Mouse (Mus musculus) brain, embryonic 18.5 days (tissue): ENCODE results near the gene Irf2.

Experiments used
- DNase-seq: peaks from one replicate; pipeline ENCODE4 v3.0.0-alpha.2; 2012; ENCODE audit warnings: low read depth, low spot score

Irf2 gene

DNA sequence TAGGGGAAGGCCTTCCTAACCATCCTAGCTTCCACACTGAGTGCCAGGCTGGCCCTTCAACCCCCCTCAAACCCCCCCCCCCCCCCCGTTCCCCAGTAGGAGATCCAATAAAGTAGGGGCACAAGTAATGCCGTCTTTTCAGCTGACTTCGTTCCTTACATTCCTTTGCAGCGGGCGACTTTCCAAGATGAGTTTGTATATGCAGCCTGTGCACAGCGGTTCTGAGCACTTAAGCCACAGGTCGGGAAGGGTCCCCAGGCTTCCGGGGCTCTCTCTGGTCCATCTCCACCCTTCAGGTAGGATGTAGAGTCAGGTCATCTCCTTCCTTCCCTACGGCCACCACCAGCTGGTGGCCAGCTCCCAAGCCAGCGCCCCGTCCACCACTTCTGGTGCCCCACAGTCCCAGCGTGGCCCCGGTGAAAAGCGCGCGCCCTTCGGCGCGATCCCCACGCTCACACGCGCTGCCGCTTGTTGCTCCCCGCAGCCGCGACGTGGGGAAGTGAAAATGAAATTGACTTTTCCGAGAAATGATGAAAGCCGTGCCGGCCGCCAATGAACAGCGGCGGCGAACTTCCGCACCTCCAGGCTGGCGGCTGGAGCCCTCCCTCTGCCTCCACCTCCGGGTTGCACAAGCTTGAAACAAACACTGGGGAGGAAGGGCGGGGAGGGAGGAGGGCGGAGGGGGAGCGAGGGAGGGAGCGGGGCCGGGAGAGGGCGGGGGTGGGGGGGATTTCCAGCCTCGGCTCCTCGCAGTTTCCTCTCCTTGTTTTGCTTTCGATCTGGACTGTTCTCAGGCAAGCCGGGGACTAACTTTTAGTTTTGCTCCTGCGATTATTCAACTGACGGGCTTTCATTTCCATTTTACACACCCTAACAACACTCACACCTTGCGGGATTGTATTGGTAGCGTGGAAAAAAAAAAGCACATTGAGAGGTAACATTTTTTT is at the start of gene Irf2:
Gene Irf2 (plus strand): TSS at position 730 of the 947 bp plus-strand sequence.
- DNase-seq, result peak; percentile 34

DNA sequence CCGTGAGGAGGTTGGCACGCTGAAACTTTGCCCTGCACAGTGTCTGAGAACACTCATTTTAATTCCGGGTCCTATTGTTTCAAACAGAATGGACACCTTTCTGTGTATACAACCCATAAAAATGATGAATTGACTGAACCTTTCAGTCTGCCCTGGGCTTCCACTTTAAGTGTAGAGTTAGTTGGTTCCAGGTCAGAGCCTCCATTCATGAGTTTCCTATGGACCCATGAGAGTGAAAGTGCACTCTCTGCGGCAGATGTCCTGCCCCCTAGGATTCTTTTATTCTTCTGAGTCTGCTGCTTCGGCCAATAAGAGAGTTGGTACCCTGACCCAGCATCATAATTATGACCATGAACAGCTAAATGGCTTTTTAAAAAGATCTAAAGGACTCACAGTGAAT is 49.4 kb upstream of the Irf2 start:
- DNase-seq, result no peak

DNA sequence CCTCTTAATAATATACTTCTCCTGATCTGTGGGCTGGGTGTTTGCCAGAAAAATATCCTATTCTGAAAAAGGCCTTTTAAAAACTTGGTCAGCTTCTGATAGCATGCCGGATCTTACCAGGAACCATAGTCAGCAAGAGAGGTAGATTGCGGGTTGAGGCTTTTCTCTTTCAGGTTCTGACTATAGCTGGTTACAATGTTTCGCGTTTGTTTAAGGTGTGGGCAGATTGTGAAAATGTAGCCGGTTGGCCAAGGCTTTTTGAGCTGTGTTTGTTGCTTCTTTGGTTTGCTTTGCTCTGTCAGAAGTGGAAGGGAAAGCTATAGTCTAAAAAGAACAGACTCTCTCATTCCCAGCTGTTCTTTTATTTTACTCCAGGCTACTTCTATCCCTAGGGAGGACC is 49.0 kb upstream of the Irf2 start:
- no peak for DNase-seq

DNA sequence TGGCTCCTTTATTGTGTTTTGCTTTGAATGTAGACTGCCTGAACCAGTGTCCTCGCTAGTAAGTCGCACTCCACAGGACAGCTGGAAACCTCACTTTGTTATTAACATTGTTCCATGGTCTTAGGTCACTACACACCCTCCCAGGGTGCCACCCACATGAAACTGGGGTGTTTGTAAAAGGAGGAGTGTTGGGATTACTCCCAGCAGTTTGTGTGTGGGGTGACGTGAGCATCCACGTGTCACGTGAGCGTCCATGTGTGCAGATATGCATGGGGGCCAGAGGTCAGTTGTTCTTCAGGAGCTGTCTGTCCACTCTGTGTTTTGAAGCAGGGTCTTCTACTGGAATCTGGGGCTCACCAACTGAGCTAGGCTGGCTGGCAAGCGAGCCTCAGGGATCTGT is 48.2 kb upstream of the Irf2 start:
- DNase-seq, result no peak

DNA sequence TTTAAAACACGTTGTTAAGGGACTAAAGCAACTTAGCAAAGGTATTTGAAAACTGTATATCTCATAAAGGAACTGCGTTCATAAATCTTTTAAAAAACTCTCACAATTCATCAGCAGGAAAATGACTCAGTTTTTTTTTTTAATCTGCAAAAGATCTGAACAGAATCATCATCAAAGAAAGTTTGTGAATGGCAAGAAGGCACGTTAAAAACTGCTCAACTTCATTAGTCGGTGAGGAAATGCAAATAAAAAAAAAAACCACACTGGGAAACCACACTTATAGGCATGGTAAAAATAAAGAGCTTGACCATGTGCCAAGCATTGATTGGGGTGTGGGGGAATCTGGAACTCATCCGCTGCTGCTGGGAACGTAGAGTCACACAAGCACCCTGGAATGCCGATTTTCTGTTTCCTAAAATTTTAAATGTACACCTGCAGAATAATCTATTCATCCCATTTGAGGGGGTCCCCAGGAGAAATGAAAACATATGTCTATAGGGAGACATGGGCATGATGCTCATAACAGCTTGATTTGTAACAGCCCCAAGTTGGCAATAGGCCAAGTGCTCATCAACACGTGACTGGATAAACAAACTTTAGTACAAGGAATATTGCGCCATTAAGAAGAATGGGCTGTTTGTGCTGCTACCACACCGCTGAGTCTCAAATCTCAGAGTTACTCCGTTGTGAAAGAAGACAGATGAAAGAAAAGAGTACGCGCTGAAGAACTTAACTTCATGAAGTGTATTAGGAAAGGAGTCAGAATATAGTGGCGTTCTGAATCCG is 43.1 kb upstream of the Irf2 start:
- no peak for DNase-seq

DNA sequence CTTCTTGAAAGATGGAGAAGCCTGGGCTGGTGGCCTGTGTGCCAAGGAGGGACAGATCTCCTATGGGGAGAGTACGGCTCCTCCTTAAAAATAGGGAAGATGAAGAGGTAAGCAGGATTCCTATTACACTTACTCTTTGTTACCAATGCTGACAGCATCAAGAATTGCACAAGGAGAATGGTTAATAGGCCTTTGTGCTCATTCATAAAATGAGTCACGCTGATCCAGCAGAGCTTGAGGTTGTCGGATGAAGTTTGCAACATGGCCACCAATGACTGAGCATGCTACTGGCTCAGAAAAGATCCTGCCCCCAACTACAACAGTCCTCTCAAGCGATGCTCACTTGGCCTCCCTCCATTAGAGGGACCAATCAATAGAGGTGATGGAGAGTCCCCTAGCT is 42.0 kb upstream of the Irf2 start:
- DNase-seq, result no peak

DNA sequence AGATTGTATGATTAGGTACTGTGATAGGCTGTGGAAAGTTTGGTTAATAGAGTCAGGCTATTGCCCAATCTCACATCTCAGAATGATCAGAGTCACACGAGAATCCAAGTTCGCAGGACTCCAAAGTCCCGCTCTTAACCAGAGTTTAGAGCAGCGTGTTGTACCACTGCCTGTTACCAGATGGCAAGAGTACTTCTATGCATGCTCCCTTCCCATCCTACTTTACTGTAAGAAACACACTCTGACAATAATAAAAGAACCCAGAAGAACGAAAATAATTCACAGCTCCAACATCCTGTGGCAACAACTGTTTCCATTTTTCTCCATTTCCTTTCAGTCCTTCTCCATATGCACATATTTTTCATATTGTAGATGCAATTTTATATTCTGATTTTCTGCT is 41.4 kb upstream of the Irf2 start:
- no peak for DNase-seq

DNA sequence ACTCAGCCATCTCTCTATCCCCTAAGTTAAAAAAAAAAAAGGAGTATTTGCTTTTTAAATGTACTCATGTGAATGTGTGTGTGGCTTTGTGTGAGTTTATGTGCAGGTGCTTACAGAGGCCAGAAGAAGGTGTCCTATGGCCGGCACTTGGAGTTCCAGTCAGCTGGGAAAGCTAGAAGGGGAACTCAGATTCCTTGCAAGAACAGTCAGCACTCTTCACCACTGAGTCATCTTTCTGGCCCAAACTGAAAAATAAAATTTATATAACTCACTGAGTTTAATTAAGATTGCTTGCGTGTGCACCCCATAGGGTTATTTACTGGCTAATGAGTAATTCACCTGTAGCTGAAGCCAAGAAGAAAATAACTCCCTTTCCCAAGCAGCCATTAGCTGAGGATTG is 34.4 kb upstream of the Irf2 start:
- no peak for DNase-seq

DNA sequence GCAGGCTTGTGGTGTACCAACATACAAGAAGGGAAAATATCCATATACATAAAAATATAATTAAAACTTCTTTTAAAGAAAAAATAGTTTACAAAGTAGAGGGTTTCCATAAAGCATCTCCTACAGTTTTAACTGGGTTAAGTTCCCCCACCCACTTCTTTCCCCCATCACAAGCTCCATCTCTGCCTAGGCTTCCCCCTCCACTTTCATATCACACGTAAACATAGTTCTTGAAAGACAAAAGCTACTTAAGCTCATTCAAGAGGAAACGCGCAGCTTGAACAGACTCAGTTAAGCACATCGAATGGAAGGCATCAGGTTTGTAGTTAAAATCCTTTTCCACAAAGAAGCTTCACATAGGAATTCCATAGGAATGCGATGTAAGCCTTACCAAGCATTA is 32.8 kb upstream of the Irf2 start:
- no peak for DNase-seq

DNA sequence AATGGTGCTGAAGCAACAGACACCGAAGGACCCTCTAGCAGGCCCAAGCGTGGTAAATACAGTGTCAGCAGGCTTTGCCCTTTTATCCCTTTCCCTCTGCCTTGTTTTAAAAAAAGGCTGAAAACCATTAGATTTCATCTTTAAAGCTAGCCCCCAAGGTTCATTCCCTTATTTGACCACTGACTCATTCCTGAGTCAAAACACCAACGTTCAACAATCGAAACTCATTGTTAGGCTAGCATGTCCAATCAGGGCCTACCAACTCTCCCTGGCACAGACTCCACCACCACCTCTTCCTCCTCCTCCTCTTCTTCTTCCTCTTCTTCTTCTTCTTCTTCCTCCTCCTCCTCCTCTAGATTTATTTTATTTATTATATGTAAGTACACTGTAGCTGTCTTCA is 30.2 kb upstream of the Irf2 start:
- no peak for DNase-seq

DNA sequence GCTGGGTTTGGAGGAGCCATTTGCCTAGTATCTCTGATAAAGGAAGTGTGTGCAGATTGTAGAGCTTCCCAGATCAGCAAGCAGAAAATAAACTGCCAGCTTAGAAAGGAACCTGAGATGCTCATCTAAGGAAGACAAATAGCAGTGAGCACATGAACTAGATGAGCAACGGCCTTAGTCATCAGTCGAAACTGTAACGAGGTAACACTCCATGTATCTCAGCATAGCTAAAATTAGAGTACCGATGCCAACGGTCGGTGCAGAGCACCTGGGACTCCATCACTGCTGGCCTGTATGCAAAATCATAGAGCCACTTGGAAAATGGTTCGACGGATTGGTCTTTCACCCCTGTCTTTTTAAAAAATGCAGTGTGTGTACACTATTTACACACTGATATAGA is 29.2 kb upstream of the Irf2 start:
- DNase-seq, result no peak

DNA sequence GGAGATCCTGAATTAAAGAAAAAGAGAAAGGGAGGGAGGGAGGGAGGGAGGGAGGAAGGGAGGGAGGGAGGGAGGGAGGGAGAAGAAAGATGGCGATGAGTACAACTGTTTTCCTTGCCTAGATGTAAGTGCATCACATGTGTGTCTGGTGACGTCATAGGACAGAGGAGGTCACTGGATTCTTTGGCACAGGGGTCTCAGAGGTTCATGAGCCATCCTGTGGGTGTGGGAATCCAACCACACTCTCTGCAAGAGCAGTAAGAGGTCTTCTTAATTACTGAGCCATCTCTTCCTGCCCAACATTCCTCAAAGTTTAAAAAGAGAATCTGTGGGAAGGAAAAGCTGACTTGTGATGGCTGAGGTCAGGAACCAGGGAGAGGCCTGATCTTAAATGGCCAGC is 28.0 kb upstream of the Irf2 start:
- no peak for DNase-seq

DNA sequence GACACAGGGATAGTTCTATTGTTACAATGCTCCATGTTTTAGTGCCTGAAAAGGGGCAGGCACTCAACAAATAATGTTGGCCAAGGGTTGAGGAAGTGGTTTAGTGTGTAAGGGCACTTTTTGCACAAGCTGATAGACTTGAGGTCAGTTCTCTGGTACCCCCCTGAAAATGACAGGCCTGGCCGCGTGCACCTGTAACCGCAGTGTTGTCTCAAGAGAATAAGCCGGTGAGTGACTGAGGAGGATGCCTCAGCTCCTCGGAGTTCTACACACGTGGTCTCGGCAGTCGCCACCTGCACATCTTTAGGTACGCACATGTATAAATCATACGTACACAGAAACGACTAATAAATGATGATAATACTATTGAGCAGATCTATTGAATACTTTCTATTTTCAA is 26.4 kb upstream of the Irf2 start:
- no peak for DNase-seq

DNA sequence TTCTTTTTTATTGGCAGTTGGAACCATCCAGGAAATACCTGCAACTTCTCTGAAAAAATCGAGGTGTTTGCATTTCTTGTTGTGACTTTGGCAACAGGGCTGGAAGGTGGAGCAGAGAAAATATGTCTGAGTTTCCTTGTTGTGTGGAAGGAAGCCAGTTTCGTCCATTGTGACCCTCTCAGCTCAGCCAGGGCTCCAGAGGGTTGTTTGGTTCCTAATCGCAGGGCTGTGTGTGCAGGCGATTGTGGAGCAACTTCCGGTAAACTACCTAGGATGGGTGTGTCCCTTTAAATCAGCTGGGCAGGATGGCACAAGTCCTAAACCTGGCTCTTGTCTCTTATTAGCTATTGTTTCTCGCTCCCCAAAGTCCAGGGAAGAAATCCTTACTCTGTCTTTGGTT is 25.7 kb upstream of the Irf2 start:
- no peak for DNase-seq

DNA sequence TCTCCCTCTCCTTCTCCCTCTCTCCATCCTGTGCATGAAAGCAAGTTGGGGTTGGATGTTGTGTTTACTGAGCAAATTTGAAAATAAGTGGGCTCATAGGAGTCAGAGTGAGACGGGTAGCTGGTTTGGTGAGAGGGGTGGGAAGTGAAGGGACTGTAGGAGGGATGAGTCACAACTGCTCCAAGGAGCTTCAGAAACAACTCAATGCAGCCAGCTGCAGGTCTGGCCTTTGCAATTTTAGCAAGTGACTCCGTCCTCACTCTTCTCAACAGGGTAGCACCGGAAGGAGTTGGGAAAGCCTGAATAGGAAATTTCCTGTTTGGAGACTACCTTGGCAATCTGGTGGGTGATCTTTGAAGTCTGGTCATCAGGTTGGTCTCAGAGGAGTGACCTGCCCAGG is 25.1 kb upstream of the Irf2 start:
- no peak for DNase-seq

DNA sequence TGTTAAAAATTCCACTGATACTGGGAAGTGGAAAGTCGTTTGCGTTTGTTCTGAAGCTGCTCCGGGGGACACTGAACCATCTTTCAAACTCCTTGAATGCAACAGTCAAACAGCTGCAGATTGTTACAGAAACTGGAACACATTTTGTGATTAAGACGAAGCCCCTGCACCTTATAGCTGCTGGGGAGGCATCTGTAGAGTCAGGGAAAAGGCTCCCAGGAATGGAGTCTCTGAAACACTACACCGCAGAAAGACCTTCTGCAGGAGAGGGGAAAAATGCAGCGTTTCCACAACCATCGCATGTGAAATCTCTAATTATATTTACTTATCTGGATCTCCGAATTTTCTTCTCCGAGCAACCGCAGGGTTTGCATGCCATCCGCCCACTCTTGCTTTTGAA is 23.1 kb upstream of the Irf2 start:
- no peak for DNase-seq

DNA sequence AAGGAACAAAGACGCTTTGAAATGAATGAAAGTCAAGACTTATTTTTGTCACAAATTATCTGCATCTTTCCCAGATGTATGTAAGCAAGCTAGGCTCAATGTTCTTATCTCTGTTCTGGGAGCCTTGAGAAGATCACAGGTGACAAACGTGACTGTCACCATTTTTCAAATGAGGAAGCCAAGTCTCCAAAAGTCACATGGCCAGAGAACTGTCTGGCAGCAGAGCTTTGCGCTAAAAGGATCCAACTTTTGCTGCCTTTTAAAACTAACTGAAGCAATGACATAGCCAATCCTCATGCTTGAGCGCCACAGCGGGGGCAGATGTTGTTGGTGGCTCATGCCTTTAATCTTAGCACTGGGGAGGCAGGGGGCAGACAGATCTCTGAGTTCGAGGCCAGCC is 22.4 kb upstream of the Irf2 start:
- DNase-seq, result no peak

DNA sequence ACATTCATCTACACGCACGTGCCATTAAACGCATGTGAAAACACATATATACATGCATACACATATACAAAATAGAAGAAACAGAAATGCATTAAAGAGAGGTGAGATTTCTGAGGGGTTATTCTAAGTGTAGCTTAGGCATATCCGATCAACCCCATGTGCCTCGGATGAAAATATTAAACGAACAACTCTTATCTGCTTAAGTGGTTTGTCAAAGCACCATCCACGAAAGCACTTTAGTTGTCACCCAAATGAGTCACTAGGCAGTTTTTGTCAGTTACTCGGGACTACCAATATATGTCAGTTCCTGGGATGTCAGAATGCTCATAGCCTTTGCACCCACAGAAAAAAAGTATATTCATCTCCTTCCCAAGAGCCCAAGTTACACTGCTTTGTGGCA is 21.2 kb upstream of the Irf2 start:
- no peak for DNase-seq

DNA sequence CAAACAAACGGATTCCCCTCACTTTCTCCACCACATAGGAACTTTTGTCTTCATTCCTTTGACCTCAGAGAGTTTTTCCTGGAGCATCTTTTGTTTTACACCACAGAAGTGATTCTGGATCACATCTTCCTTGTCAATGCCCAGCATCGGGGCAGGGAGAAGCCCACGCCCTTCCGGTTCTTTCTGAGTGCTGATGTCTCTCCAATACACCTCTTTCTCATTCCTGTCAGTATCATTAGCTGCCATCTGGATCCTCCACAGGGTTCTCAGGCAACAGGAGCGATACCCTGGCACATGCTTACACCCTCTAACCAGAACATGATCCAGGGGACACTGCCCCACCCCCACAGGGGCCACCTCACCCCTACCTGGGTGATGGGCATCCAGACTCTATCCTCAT is 20.8 kb upstream of the Irf2 start:
- no peak for DNase-seq

DNA sequence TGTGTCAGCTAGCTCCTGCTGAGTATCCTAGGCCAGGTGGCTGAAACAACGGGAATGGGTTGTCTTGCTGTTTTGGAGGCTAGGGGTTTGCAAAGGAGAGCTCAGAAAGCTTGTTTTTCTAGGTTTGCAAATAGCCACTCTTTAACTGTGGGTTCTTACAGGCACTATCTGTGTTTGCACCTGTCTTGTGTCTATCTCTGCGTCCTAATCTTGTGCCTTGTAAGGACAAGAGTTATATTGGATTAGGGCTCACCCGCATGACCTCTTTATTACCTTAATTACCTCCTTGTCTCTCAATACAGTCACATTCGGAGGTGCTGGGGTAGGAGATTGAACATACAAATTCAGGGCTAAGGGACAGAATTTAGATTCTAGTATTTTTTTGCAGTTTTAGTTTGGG is 18.9 kb upstream of the Irf2 start:
- DNase-seq, result no peak

DNA sequence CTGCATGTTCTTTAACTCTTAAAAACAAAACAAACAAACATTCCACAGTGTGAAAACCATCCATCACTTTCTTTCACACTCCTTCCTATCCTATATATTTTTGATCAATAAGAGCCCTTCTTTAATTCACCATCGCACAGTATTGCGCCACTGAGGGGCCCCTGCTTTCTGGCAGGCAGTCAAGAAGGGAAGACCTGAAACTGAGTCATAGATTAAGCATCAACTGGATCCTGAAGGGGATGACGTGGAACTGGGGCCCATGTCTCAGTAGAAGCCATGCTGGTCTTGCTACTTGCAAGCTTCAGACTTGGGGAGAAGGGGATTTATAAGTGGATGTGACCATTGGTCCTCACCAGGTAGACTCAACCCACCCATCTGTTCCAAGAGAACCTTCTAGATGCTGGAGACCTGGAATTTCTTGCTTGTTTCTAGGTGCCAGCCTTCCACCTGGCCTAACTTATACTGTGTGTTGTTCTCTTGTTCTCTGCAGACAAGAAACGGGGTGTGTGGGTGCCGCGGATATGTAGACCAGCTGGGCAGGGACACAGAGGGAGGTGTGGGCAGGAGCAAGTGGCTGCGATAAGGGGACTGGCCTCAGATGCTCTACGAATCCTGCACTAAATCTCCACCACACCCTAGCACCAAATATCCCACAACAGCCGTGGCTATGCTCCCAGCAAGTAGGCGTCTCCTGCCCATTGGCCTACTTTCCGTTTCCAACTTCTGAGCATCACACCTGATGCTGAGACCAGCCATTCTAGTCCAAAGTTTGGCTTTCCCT is 18.3 kb upstream of the Irf2 start:
- no peak for DNase-seq

DNA sequence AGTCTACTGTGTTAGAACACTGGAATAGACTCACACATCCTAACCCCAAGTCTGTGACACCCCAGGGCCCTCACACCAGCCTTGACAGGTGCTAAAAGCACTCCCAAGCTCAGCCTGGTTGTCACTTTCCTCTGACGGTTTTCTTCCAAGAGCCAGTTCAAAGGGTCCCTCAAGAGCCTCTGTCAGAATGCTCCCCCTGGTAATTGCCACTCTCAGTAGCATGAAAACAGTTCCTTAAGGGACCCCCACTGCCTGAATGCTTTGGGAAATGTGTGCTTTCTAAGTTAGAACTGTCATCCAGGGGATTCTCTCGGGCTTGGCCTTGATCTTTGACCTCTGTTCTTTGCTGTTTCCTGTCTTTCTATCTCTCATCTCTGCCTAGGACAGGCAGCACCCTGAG is 17.0 kb upstream of the Irf2 start:
- DNase-seq, result no peak
